Mouse (Mus musculus) regulatory T cell (primary cell): ENCODE data around the gene Timmdc1.
"Not testable (repeated sequence)": the region's sequence is repeated elsewhere in the genome, so short reads cannot be mapped to it uniquely, and the experiment has no call there.

Experiments used
- in situ Hi-C: fragments of 300-600 bp; cut with MboI, MseI; formaldehyde crosslinking; loops from one replicate; pipeline ENCODE4 v1.15.1; 2025; ENCODE audit warnings: high pct_unique_total_duplicates

The Timmdc1 gene

DNA sequence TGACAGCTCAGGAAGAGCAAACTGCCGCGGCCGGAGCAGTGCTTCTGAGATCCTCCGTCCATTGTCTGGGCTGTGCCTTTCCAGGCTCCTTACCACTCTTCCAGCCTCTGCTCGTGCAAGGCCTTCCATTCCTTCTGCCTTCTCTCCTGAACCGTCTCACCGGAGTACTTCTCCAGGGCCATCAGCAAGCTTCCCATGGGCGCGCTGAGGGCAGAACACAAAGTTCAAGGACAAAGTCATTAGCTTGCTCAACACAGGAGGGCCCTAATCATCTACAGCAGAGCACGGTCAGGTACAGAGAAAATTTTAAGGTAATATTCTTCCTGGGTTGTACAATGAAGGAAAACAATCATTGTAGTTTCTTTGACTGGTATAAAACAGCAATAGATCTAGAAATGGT lies 20.0 kb downstream of the Timmdc1 start:
- in situ Hi-C loops: no loop called here

DNA sequence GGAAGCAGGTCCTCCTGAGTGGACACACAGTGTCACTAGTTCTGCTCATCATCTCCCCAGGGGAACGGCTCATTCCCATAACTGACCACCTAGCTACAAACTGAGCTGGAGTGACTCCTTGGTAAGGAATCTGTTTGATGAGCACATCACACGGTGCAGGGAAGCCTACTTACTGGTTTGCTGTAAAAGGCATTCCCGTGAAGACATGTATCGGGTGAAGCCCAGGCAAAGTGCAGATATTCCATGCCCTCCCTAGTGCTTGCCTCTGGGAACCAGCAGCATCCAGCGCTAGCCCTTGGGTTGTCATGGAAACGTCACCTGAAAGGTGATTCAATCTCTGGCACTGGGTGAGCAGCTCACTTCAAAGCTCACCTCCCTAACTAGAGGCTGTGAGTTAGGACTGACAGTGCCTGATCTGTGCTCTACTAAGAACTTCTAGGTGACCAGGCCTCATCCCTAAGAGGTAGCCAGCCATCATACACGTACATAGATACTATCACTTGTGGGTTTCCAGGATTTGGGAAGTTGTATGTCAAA lies 25.8 kb downstream of the Timmdc1 start:
- in situ Hi-C loops: no loop called here

DNA sequence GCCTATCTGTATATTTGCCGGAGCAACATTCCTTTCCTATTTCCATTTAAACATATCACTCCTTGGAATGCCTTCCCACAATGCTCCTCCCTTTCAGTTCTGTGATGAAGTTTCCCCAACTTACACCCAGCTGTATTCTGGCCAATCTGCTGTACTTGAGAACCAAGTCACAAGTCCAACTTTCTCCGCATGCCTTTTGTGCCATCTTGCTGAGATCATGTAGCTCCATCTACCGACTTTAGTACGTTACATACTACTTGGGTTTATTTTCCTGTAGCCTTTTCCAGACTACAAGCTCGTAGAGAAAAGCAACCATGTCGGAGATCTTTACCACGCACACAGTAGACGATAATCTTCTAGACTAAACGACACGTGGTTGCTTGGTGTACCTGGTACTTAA lies 28.6 kb downstream of the Timmdc1 start:
- in situ Hi-C loops: no loop called here

DNA sequence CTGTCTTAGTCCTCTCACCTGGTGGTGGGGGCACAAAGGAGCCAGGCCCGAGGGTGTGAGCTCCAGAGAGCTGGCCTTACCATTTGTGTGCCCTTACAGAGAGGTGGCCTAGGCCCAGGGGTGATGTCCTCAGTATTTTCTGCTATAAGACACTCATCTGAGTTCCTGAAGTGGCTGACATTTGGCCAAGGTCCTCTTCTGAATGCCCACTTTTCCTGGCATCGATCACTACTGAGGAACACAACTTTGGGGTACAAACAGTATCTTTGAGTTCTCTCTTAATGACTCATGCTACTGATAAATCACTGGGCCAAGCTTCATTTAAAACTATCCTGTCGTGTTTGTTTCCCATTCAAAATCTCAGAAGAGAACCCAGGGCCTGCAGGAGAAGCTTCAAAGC lies 29.9 kb downstream of the Timmdc1 start:
- in situ Hi-C loops: no loop called here

DNA sequence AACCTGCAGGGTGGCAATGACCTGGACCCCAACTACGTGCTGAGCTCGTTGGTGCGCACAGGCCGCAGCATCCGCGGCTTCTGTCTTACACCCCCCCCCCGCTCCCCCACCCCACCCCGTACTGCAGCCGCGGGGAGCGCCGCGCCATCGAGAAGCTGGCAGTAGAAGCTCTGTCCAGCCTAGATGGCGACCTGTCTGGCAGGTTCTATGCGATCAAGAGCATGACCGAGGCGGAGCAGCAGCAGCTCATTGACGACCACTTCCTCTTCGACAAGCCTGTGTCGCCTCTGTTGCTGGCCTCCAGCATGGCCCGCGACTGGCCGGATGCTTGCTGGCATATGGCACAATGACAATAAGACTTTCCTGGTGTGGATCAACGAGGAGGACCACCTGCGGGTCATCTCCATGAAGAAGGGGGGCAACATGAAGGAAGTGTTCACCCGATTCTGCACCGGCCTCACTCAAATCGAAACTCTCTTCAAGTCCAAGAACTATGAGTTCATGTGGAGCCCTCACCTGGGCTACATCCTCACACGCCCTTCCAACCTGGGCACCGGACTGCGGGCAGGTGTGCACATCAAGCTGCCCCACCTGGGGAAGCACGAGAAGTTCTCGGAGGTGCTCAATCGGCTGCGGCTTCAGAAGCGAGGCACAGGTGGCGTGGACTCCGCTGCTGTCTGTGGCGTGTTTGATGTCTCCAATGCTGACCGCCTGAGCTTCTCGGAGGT lies 38.7 kb downstream of the Timmdc1 start:
- in situ Hi-C loops: loop anchor here (10.0 kb wide), 1 partner anchor 139 kb away; the partner anchor contains the start of genes Cox17, Gm21987 and Maats1

DNA sequence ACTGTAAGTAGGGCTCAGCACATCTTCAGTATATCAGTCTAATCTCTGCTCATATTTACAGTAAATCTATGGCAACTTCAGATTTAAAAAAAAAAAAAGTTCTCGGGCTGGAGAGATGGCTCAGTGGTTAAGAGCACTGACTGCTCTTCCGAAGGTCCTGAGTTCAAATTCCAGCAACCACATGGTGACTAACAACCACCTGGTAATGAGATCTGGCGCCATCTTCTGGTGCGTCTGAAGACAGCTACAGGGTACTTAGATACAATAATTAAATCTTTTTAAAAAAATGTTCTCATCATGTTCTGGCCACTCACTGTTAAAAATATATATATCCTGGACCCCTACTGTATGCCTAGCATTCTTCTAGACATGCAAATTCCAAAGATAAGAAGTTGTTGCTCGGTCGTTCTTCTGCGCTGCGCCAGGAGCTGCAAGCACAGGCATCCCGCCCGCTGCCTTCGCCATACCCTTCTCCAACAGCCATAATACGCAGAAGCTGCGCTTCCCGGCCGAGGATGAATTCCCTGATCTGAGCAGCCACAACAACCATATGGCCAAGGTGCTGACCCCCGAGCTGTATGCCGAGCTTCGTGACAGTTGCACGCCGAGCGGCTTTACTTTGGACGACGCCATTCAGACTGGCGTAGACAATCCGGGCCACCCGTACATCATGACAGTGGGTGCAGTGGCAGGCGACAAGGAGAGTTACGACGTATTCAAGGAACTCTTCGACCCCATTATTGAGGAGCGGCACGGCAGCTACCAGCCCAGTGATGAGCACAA lies 39.5 kb downstream of the Timmdc1 start:
- in situ Hi-C loops: loop anchor here (10.0 kb wide), 1 partner anchor 138 kb away; the partner anchor contains the start of genes Cox17, Gm21987 and Maats1

DNA sequence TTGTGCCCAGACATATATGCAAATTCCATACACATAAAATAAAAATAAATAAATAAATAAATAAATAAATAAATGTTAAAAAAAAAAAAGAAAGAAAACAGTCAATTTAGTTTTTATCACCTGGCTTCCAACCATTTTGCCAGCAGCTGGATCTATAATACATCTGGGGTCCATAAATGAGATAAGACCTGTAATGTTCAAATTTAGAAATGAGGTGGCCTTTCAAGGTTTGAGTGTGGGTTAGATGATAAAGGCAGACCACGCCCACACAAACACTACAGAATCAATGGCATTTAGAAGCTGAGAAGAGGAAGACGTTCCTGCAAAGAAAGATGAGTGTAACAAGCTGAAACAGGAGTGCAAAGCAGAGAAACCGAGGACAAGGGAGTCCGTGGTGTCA lies 41.1 kb downstream of the Timmdc1 start:
- in situ Hi-C loops: loop anchor here (10.0 kb wide), 1 partner anchor 137 kb away; the partner anchor contains the start of genes Cox17, Gm21987 and Maats1

DNA sequence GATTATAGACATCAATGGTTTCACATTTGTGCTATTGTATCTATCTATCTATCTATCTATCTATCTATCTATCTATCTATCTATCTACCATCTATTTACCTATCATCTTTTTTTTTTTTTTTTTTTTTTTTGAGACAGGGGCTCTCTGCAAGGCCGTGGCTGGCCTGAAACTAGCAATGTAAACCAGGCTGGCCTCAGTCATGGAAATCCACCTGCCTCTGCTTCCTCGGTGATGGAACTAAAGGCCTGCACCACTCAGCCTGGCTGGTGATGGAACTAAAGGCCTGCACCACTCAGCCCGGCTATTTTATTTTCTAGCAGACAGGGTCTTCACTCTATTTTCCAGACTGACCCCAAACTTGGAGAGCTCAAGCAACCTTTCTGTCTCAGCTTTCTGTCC lies 44.2 kb downstream of the Timmdc1 start:
- in situ Hi-C loops: no loop called here

DNA sequence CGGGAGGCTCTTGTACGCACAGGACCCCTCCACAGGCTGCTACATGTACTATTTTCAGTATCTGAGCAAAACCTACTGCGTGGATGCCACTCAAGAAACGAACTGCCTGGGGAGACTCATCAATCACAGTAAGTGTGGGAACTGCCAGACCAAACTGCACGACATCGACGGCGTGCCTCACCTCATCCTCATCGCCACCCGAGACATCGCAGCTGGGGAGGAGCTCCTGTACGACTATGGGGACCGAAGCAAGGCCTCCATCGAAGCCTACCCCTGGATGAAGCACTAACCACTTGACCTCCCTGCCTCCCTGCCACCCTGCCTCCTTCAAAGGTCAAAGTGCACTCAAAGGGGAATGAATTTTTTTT lies 45.2 kb downstream of the Timmdc1 start:
- in situ Hi-C loops: not testable (repeated sequence)

DNA sequence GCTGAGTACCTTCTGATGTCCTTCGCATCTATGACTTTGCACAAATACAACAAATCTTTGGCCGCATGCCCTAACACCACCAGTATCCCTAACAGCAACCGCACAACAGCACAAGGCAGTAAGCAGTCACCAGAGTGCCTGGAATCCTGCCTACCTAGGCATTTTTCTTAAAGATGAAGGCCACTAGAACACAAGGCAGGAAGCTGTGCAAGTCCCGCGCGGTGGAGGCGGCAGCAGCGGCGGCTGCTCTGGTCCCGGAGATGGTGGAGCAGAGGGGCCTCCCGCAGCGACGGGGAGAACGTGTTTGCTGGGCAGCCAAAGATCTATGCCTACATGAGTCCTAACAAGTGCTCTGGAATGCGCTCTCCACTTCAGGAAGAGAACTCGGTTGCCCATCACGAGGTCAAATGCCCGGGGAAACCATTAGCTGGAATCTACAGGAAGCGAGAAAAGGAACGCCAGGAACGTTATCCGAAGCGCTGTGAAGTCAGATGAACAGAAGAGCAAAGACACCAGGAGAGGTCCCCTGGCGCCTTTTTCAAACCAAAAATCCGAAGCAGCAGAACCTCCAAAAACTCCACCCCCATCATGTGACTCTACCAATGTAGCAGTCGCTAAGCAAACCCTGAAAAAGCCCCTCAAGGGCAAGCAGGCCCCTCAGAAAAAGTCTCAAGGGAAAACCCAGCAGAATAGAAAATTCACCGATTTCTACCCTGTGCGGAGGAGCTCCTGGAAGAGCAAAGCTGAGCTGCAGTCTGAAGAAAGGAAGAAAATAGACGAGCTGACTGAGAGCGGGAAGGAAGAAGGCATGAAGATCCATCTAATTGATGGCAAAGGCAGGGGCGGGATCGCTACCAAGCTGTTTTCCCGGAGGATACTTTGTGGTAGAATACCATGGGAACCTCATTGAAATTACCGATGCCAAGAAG lies 45.9 kb downstream of the Timmdc1 start:
- in situ Hi-C loops: no loop called here

DNA sequence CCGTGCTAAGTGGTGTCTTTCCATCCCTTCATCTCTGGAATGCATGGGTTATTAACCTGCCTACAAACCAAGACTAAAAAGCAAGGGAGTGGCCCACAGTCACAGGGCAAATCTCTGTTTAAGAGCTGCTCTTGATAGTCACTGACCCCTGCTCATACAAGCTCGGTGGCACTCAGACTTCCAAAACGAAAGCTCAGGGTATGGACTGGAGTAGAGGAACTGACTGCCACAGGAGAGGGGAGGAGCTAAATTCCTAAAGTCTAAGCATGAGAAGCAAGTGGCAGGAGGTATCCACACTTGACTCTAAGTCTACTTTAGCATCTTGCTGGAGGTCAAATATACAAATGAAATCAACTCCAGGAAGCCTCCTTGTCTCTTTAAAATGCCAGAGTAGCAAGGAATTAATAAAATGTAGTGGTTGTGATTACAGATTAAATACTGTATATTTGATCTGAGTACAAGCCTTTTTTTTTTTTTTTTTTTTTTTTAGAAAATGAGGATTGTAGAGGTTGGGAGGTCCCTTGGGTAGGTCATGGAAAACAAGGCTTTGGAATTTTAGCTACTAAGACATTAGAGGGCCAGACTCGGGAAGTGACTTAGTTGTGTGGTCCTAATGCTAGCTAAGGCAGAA lies 46.7 kb downstream of the Timmdc1 start:
- in situ Hi-C loops: no loop called here

DNA sequence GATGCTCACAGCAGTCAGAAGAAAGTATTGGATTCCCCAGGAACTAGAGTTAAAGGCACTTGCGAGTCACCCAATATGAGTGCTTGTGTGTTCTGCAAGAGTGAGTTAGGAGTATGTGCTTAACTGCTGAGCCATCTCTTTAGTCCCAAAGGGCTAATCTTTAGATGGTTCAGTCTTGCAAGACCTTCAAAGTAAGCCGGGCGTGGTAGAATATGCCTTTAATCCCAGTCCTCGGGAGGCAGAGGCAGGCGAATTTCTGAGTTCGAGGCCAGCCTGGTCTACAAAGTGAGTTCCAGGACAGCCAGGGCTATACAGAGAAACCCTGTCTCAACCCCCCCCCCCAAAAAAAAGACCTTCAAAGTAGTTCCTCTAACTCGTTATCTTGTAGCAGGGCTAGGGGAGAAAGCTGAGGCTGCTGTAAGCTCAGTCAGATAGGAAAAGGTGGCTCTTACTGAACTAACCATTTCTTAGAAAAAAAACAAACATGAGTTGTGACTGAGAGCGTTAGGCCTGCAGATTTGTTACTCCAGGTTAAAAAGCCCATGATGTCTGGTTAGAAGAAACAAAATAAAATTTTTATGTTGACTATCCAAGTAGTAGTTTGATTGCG lies 47.7 kb downstream of the Timmdc1 start:
- in situ Hi-C loops: loop anchor here (25.0 kb wide), 1 partner anchor 787 kb away; no protein-coding TSS in a partner anchor

DNA sequence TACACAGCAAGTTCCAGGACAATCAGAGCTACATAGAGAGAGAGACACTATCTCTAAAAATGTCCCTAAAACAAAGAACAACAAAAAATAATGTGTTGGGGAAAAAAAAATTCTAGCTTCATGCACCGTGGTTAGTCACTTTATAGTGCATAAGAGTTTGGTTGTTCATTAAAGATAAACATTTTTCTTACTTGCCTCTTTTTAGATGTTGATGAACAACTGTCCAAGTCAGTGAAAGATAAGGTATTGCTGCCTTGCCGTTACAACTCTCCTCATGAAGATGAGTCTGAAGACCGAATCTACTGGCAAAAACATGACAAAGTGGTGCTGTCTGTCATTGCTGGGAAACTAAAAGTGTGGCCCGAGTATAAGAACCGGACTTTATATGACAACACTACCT lies 48.8 kb downstream of the Timmdc1 start:
- in situ Hi-C loops: loop anchor here (25.0 kb wide), 1 partner anchor 786 kb away; no protein-coding TSS in a partner anchor

DNA sequence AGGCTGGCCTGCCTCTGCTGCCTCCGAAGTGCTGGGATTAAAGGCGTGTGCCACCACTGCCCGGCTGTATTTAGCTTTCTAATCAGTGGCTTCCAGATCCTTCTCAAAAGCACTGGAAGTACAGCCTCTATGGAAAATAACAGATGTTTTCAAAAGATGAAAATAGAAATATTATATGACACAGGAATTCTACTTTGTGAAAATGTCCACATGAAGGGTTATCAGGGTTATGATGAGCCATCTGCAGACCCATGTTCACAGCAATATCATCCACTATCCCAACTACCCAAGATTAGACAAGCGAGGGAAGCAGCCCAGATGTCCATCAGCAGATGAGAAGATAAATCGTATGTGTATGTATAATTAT lies 50.0 kb downstream of the Timmdc1 start:
- in situ Hi-C loops: loop anchor here (25.0 kb wide), 1 partner anchor 785 kb away; no protein-coding TSS in a partner anchor

DNA sequence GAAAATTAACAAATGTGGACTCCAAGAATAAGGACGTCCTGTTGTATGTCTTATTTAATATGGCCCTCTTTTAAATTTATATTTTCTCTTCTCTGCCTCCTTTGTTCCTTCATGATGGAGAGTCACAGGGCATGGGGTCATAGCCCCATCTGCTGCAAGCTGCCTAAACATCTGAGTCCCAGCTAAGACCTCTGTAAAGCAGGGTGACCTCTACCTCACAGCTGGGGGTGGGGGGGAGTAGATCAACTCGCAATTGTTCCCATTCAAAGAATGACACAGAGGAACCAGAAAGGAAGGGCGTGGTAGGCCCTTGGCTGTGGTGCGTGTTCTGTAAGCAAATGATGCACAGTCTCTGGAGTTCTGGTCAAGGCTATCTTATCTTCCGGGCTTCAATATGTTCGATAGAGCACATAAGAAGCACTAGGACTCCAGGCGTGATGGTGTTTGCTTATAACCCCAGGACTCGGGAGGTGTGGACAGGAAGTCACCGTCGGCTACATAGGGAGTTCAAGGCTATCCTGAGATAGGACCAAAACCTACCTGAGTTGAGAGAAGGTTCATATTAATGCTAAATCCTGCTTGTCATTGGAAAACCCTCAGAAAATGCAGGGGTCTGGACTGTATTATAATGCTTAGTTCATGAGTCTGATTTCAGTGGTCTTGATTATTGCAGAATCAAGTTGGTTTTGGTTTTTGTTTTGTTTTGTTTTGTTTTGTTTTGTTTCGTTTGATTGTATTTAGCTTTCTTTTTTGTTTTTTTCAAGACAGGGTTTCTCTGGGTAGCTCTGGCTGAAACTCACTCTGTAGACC lies 50.6 kb downstream of the Timmdc1 start:
- in situ Hi-C loops: loop anchor here (25.0 kb wide), 1 partner anchor 785 kb away; no protein-coding TSS in a partner anchor

DNA sequence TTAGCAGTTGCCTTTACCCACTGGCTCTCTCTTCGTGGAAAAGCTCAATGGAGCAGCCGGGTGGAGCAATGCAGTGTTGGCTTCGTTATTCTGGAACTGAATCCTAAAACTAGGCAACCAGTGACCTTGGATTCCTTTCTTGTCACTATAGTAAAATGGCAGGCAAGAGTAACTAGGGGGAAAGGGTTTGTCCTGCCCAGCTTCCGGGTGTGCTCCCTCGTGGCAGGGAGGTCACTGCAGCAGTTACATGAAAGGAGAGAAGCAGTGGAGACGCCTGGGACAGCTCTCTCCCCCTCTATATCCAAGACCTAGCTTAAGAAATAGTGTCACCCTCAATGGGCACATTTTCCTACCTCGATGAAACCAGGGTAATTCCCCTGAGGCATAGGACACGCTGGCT lies 53.0 kb downstream of the Timmdc1 start:
- in situ Hi-C loops: loop anchor here (25.0 kb wide), 1 partner anchor 782 kb away; no protein-coding TSS in a partner anchor

DNA sequence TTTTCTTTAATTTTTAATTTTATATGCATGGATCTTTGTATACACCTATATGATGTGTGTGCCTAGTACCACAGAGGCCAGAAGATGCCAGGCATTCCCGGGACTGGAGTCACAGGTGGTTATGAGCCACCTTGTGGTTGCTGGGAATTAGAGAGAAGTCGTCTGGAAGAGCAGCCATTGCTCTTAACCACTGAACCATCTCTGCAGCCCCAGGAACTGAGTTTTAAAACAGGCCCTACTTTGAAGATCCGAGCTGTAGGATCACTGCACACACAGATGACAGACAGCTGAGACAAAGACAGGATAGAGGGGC lies 53.8 kb downstream of the Timmdc1 start:
- in situ Hi-C loops: loop anchor here (25.0 kb wide), 1 partner anchor 781 kb away; no protein-coding TSS in a partner anchor

DNA sequence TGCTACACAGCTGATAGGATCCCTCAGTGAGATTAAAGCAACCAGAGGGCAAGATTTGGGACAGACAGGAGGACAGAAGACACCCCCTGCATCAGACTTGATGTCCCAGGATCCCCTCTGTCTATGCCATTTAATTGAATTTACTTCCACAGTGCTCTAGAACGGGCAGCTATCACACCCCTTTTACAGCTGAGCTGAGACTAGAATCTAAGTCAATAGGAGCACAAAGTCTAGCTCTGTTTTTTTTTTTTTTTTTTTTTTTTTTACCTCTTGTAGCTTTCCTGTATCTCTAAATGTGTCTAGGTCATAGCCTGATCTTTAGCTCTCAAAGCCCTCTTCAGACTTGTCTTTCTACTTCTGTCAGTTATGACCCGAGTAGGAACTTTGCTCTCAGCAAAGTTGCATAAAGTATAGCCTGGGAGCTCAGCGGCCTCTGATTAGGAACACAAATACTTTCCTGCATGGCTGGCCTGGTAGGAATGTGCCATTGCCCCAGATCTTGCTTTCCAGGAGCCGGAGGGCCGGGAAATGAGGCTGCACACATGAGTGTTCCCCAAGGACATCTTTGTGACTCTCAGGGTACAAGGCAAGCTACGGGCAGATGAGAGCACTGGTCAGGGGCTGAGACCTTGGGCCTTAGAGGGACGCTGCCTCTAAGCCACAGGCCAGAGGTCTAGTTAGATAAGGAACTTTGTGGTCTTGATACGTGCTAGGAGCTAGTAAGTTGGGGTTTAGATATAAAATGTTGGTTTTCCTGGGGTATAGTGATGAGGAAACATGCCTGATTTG lies 54.4 kb downstream of the Timmdc1 start:
- in situ Hi-C loops: loop anchor here (25.0 kb wide), 1 partner anchor 781 kb away; no protein-coding TSS in a partner anchor
